Mouse (Mus musculus): ENCODE results near the gene Kdm4b. TPM values are rescaled to one million over a fixed set of nuclear protein-coding genes. Genes with fewer than 3 reads are reported as not detected.

Gene Kdm4b
- total and polyA plus RNA-seq, 2 experiments = 9.5 to 15.6 TPM

DNA sequence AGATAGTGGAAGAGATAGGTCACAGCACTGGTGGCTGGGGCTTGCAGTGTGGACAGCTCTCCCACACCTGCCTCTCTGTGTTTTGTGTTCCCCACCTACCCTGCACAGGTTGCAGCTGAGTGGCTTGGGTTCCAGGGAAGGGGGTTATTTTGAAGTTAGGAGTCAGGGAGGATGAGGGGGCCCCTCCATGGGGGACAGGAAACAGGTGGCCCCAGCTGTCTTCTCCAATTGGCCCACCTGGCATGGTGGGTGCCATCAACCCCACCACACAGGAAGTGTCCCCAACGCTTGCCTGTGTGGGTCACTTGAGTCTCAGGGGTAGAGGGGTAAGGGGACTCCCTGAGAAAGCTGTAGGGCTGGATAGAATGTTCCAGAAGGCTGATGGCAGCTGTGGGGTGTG lies 32.6 kb upstream of the Kdm4b start:
- DNase-seq (ENCODE audit: extremely low read depth, low read depth, low spot score) = no peak
- no peak for TF ChIP-seq CTCF (IDR thresholded peaks at IDR 0.05; ENCODE audit: low read depth, low read length)
- no peak for TF ChIP-seq POLR2A (IDR thresholded peaks at IDR 0.05; ENCODE audit: extremely low read depth, insufficient read depth, low read length)
- H3K9ac ChIP-seq (ENCODE audit: low read depth, low read length) = no peak overlapping the region
- WGBS = 89% methylated on average over 1 of the region's 1 CpGs
- no peak overlapping the region for H3K4me3 ChIP-seq (ENCODE audit: insufficient read depth, low read depth, low read length)
- no peak overlapping the region for H3K27ac ChIP-seq (replicated peaks; ENCODE audit: insufficient read depth, low read depth, low read length)
- no peaks in the 10 kb centered on the region for H3K27me3 ChIP-seq (ENCODE audit: control insufficient read depth, insufficient read depth, low read length)
- H3K4me1 ChIP-seq (ENCODE audit: control insufficient read depth, insufficient read depth, low read length) = peaks cover 10% of the 10 kb centered on the region
- H3K36me3 ChIP-seq (ENCODE audit: control insufficient read depth, insufficient read depth, low read length) = no peaks in the 10 kb centered on the region
- no peaks in the 10 kb centered on the region for H3K79me2 ChIP-seq (ENCODE audit: control insufficient read depth, insufficient read depth, low read length)

DNA sequence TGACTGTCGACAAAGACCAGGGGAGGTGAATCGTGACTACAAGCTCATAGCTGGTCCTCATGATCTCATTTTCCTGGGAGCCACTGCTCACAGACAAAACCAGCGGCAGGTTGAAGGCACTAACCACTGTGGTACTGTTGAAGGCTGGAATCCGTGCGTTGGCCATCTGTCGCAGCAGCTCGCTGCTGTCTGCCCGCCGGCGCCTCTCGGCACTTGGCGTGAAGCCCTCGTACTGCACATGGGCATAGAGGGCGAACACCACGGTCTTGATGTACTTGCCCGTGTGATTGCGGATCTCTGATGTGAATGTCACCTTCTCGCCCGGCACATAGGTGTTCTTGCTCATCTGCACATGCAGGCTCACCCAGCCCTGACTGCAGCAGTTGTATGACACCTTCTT lies 31.6 kb upstream of the Kdm4b start:
- Histone ChIP-seq H3K36me3 (ENCODE audit: control insufficient read depth, insufficient read depth, low read length) (no peaks in the 10 kb centered on the region), H3K9ac (ENCODE audit: low read depth, low read length) (no peak overlapping the region), H3K27ac (replicated peaks; ENCODE audit: insufficient read depth, low read depth, low read length) (no peak overlapping the region), H3K27me3 (ENCODE audit: control insufficient read depth, insufficient read depth, low read length) (no peaks in the 10 kb centered on the region), H3K79me2 (ENCODE audit: control insufficient read depth, insufficient read depth, low read length) (no peaks in the 10 kb centered on the region), H3K4me1 (ENCODE audit: control insufficient read depth, insufficient read depth, low read length) (peaks cover 3% of the 10 kb centered on the region; the same call in 1 of the 2 replicates), H3K4me3 (ENCODE audit: insufficient read depth, low read depth, low read length) (no peak overlapping the region)
- 95% methylated on average over 19 of the region's 19 CpGs for WGBS
- TF ChIP-seq POLR2A (IDR thresholded peaks at IDR 0.05; ENCODE audit: extremely low read depth, insufficient read depth, low read length) = no peak
- no peak for TF ChIP-seq CTCF (IDR thresholded peaks at IDR 0.05; ENCODE audit: low read depth, low read length)
- DNase-seq (ENCODE audit: extremely low read depth, low read depth, low spot score) = no peak

DNA sequence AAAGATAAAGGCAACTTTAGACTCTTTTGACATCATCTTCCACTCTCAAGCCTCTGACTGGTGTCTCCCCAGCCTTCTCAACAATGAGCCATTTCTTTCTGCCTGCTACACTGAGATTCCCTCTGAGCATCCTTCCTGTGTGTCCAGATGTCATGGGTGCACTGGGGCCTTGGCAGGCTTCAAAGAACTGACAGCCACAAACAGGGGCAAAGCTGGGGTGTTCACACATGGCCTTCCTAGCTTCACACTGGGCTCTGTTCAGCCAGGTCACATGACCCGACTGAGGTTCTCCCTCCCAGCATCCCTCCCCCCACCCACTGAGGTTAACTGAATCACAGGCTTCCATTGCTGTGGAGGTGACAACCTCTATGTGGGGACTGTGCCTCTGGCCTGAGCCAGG lies 29.7 kb upstream of the Kdm4b start:
- peaks cover 3% of the 10 kb centered on the region; the same call in 1 of the 2 replicates for H3K4me1 ChIP-seq (ENCODE audit: control insufficient read depth, insufficient read depth, low read length)
- no peaks in the 10 kb centered on the region for H3K79me2 ChIP-seq (ENCODE audit: control insufficient read depth, insufficient read depth, low read length)
- no peak overlapping the region for H3K9ac ChIP-seq (ENCODE audit: low read depth, low read length)
- no peak for DNase-seq (ENCODE audit: extremely low read depth, low read depth, low spot score)
- H3K36me3 ChIP-seq (ENCODE audit: control insufficient read depth, insufficient read depth, low read length) = no peaks in the 10 kb centered on the region
- WGBS = 60% methylated on average over 1 of the region's 1 CpGs
- no peaks in the 10 kb centered on the region for H3K27me3 ChIP-seq (ENCODE audit: control insufficient read depth, insufficient read depth, low read length)
- TF ChIP-seq CTCF (IDR thresholded peaks at IDR 0.05; ENCODE audit: low read depth, low read length) (no peak), POLR2A (IDR thresholded peaks at IDR 0.05; ENCODE audit: extremely low read depth, insufficient read depth, low read length) (no peak)
- H3K4me3 ChIP-seq (ENCODE audit: insufficient read depth, low read depth, low read length) = no peak overlapping the region
- H3K27ac ChIP-seq (replicated peaks; ENCODE audit: insufficient read depth, low read depth, low read length) = no peak overlapping the region

DNA sequence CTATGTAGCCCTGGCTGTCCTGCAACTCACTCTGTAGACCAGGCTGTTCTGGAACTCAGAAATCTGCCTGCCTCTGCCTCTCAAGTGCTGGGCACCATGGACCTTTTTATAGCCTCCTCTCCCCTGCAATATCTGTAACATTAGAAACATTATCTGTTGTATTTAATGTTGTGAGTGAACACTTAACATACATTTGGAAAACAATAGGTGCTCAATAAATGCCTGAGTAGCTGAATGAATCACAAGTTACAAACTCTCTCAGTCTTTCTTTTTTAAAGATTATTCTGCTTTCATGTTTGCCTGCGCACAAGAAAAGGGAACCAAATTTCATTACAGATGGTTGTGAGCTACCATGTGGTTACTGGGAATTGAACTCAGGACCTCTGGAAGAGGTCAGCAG lies 27.6 kb upstream of the Kdm4b start:
- Histone ChIP-seq H3K36me3 (ENCODE audit: control insufficient read depth, insufficient read depth, low read length) (no peaks in the 10 kb centered on the region), H3K27me3 (ENCODE audit: control insufficient read depth, insufficient read depth, low read length) (no peaks in the 10 kb centered on the region), H3K4me3 (ENCODE audit: insufficient read depth, low read depth, low read length) (no peak overlapping the region), H3K27ac (replicated peaks; ENCODE audit: insufficient read depth, low read depth, low read length) (no peak overlapping the region), H3K9ac (ENCODE audit: low read depth, low read length) (no peak overlapping the region), H3K79me2 (ENCODE audit: control insufficient read depth, insufficient read depth, low read length) (no peaks in the 10 kb centered on the region), H3K4me1 (ENCODE audit: control insufficient read depth, insufficient read depth, low read length) (no peaks in the 10 kb centered on the region)
- DNase-seq (ENCODE audit: extremely low read depth, low read depth, low spot score) = no peak
- no peak for TF ChIP-seq POLR2A (IDR thresholded peaks at IDR 0.05; ENCODE audit: extremely low read depth, insufficient read depth, low read length)
- TF ChIP-seq CTCF (IDR thresholded peaks at IDR 0.05; ENCODE audit: low read depth, low read length) = no peak
- 94% methylated on average over 1 of the region's 1 CpGs for WGBS

DNA sequence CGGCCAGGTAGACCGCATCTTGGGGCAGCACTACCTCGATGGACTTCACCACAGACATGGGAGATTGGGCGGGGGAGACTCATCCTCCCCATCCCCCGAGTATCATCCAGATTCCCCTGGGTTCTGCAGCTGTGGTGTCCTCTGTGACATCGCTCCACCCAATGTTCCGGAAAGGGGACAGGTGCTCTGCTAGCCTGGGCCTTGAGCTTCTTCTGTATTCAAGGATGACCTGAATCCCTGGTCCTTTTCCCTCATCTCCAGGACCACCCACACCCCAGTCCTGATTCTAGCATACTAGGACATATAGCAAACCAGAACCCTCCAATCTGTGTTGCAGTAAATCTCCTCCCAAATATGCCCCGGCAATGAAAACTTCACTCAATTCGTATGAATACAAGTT lies 25.7 kb upstream of the Kdm4b start, which contains the start of gene Arrdc5:
TSS of gene Arrdc5 (minus strand) at position 101 of the 400 bp plus-strand sequence.
- 94% methylated on average over 9 of the region's 9 CpGs for WGBS
- no peak for TF ChIP-seq POLR2A (IDR thresholded peaks at IDR 0.05; ENCODE audit: extremely low read depth, insufficient read depth, low read length)
- TF ChIP-seq CTCF (IDR thresholded peaks at IDR 0.05; ENCODE audit: low read depth, low read length) = no peak
- H3K27ac ChIP-seq (replicated peaks; ENCODE audit: insufficient read depth, low read depth, low read length) = no peak within 1 kb of the TSS

DNA sequence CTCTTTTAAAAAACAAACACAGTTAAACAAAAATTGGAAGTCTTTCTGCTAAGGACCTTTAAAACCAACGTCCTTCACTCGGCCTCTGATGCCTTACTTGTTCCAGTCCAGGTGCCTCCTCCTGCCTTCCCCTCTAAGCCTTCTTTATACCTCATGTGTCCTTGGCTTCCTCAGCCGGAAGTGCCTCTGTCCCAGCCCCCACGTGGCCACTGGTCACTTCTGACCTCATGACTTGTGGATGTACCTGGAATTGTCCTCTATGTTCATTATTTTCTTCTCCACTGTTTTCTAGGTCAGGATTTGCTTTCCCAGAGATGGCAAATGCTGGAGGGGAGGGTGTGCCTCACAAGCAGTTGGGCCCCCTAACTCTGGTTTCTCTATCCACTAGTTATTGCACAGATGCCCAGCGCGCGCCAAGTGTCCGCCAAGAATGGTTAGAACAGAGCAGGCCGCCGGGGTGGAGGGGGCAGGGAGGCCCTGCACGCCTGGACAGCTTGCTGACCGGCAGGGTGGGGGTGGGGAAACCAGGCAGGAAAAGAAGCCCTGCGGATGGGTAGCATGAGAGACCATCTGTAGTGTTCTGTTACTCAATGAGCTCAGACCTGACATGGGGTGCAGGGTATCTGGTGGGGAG lies 23.4 kb upstream of the Kdm4b start:
- WGBS = 22% methylated on average over 13 of the region's 13 CpGs
- DNase-seq (ENCODE audit: extremely low read depth, low read depth, low spot score) = no peak
- Histone ChIP-seq H3K27ac (replicated peaks; ENCODE audit: insufficient read depth, low read depth, low read length) (no peak overlapping the region), H3K36me3 (ENCODE audit: control insufficient read depth, insufficient read depth, low read length) (no peaks in the 10 kb centered on the region), H3K4me1 (ENCODE audit: control insufficient read depth, insufficient read depth, low read length) (0 out of 2 replicates have a peak, but pooled peaks cover 6% of the 10 kb centered on the region), H3K9ac (ENCODE audit: low read depth, low read length) (no peak overlapping the region), H3K4me3 (ENCODE audit: insufficient read depth, low read depth, low read length) (no peak overlapping the region), H3K79me2 (ENCODE audit: control insufficient read depth, insufficient read depth, low read length) (no peaks in the 10 kb centered on the region), H3K27me3 (ENCODE audit: control insufficient read depth, insufficient read depth, low read length) (no peaks in the 10 kb centered on the region)
- TF ChIP-seq CTCF (IDR thresholded peaks at IDR 0.05; ENCODE audit: low read depth, low read length) = no peak
- TF ChIP-seq POLR2A (IDR thresholded peaks at IDR 0.05; ENCODE audit: extremely low read depth, insufficient read depth, low read length) = no peak

More for the DNA sequence above, 25.7 kb upstream of the Kdm4b start, which contains the start of gene Arrdc5:
- H3K79me2 ChIP-seq (ENCODE audit: control insufficient read depth, insufficient read depth, low read length) = no peaks in the 10 kb centered on the region
- no peak within 1 kb of the TSS for H3K4me3 ChIP-seq (ENCODE audit: insufficient read depth, low read depth, low read length)
- DNase-seq (ENCODE audit: extremely low read depth, low read depth, low spot score) = no peak
- no peaks in the 10 kb centered on the region for H3K36me3 ChIP-seq (ENCODE audit: control insufficient read depth, insufficient read depth, low read length)
- 0 out of 2 replicates have a peak, but pooled peaks cover 6% of the 10 kb centered on the region for H3K4me1 ChIP-seq (ENCODE audit: control insufficient read depth, insufficient read depth, low read length)
- H3K9ac ChIP-seq (ENCODE audit: low read depth, low read length) = no peak within 1 kb of the TSS
- H3K27me3 ChIP-seq (ENCODE audit: control insufficient read depth, insufficient read depth, low read length) = no peaks in the 10 kb centered on the region

Data from liver, adult 2 months (tissue).